Mouse (Mus musculus) brain, embryonic 18.5 days (tissue): ENCODE measurements around the gene Phgdh.
"Not testable (repeated sequence)": the region's sequence is repeated elsewhere in the genome, so short reads cannot be mapped to it uniquely, and the experiment has no call there.

Source experiments
- DNase-seq: peaks from one replicate; pipeline ENCODE4 v3.0.0-alpha.2; 2012; ENCODE audit warnings: low read depth, low spot score

Gene Phgdh

DNA sequence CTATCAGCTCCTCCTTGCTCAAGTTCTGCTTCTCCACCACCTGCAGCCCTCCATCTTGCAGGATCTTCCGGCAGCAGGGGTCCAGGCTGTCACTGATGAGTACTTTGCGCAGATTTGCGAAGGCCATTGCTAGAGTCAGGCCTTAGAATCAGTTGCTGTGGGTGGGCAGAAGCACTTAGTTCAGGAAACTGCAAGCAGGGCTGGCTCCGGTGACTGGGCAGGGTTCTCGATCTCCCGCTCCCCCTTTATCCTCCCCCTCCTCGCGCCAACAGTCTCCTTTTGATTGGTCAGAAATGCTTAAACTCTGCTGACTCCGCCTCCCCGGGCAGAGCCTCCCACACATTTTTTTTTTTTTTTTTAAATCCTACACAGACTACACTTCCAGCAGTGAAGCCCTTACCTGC lies at the start of gene Phgdh:
Gene Phgdh (minus strand): TSS at position 285 of the 404 bp plus-strand sequence.
- not testable (repeated sequence) for DNase-seq

DNA sequence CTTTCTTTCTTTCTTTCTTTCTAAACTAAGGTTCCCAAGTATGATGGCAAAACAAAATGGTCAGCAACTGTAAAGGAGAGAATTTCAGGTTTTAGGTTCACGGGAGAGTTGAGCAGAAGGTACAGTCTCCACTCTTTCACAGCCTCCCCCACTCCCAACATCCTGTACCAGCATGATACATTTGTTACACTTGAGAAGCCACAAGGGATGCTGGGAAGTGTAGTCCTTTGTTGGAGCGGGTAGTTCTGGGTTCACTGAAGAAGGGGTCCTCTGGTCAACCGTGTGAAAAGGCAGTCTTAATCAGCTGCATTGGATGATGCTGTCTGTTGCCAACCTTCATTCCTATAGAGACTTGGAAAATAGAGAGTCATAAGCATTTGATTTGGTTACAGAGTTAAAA lies 49.5 kb upstream of the Phgdh start:
- DNase-seq, result no peak

DNA sequence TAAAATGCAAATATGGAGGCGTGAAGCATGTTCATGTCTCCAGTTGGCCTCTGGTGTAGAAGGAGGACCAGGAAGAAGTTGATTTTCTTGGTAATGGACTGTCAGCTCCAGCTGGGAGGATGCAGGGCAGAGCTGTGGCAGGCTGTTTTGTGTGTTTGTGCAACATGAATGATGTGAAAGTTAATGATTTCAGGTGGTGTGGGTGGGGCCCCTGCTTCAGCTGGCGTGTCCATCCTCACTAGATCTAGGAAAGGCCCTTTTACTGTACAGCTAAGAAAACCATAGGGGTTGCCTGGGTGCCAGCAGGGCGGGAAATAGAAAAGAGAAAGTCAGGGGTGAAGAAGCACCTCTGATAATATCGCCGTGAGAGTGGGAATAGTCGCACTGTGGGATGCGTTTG lies 48.0 kb upstream of the Phgdh start:
- no peak for DNase-seq

DNA sequence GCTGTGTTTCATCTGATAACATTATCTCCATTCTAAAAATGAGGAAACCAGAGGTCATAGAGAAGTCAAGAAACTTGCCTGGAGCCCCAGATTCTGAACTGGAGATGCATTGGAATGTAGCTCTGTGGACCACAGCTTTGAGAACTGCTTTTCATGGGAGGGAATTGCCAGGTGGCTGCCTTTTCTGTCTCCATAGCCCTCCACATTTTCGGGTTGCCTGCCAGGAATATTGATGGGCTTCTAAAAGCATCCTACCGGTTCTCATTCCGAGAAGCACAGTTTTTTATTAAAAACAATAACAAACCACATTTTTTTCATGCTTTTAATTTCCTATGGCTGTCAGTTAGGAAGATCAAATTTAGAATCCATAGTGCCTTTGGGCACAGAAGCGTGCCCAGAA lies 47.3 kb upstream of the Phgdh start:
- no peak for DNase-seq

DNA sequence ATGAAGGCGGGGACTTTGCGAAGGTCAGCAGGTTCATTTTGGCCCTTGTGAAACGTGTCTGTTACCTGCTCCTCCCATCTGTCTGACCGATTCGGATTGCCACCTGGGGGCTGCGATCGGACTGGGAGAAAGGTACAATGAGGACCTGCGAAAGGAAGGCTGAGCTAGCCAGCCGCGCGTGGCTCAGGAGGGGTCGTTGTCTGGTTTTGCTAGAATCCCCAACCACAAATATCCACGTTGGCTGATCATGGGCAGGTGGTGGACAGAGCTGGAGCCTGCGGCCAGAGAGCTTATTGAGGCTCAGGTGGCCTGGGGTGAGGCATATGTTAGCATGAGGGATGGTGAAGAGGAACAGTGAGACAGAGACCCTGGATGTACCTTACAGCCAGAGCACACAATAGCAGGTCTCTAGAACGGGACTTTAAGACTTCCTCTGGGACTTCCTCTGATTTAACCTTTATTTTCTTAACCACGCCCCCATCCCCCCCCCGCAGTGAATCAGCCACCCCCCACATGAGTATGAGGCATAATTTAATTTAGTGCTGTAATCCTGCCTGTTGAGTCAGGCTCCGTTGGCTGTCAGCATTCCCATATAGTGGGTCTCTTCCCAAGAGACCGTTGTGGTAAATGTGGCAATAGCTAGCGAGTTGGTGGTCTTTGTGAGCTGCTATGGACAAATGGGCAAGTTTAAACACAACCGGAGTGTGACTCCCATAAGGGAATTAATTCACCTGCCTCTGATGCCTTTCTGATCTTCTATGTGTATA lies 43.4 kb upstream of the Phgdh start:
- DNase-seq, result no peak

DNA sequence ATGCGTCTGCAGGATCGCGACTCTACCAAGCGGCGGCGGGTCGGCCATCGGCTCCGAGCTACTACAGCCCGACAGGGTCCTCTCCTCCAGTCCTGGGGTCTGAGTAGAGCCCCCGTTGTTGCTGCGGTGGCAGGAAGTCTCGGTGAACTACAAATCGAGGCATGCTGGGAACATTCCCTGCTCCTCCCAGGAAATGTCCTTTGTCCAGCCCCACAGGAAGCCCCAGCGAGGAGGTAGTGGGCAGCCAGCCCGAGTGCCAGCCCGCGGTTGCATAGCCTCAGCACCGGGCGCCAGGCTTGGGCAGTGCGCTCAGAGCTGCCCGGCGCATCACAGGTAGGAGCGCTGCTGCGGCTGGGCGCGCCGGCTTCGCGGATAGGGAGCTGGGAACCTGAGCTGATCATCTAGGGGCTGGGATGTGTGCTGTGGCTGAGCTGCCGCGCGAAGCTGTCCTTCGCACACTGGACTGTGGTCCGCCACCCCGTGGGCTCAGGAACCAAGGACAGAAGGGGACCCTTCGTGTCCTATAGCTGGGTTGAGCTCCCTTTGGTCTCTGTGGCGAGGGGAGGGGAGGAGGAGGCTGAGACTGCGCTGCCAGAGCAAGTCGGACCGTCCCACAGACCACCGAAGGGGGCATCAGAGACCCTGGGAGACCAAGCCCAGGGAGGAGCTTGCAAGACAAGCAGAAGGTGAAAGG lies 42.6 kb upstream of the Phgdh start, which contains the start of gene Zfp697:
Gene Zfp697 (plus strand): TSS at position 216 of the 694 bp plus-strand sequence.
- peak; percentile 67 for DNase-seq

DNA sequence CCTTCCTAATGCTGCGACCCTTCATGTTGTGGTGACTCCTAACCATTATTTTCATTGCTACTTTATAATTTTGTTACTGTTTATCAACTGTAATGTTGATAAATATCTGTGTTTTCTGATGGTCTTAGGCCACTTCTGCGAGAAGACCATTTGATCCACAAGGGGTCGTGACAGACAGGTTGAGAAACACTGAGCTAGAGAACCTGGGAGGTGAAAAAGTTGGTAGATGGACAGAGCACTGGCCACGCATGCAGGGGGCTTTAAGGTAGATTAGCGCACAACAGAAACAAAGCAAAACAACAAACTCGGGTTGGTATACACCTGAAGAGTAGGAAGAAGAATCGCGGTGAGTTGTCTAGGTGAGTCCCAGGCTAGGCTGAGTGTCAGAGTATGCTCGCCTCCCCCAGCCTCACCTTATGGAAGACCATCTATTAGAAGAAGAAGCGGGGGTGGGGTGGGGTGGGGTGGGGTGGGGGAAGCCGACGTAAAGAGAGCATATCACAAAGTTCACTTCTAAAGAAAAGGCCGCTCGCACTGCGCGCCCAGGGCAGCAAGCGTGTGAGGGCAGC lies 42.0 kb upstream of the Phgdh start:
- no peak for DNase-seq

DNA sequence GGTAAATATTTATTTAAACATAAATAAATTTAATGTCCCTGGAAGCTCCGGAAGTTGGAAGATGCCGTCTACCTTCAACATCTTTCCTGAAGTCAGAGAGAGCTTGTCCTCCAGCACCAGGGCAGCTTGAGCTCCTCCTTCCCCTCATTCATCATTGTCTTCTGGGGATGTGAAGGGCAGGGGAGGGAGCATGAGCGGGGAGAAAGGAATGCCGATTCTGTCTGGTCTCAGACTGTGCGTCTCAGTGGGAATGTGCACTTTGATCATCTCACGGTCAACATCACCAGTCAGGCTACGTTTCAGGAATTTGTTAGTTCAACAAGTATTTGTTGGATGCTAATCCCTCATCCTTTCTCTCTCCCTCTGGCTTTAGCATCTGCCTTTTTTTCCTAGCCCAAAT lies 39.4 kb upstream of the Phgdh start:
- DNase-seq, result no peak

DNA sequence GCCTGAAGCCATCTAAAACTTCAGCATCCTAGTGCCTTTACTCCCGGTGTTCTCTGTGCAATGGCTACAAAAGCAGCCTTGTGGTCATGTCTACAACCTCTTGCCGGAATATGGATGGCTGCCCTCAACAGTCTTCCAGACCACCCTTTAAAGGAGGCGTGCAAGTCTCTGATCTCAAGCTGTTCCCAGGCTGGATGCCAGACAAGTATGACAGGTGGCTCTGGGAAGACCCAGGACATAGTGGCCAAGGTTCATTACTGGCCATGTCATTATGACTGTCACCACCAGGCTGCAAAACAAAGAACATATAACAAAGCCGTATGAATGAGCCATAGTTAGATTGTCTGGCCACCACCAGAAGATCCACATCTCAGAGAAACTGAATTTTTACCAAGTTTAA lies 38.5 kb upstream of the Phgdh start:
- DNase-seq, result no peak

DNA sequence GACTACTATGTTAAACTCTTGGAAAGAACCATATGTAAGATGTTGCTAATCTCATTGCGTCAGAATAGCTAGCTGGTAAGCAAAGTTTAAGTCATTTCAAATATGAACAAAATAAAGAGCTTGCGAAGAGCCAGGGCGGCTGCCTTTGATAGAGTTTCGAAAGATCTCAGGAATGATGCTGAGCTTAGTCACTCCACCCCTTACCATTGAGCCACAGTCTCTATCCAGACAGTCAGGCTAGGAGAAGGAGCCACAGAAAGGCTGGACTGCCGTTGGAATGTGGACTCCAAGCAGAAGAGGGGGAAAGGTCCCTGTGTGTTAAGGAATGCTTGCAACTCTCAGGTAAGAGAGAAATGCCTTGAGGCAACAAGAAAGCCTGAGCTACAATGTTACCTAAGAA lies 35.2 kb upstream of the Phgdh start:
- no peak for DNase-seq

DNA sequence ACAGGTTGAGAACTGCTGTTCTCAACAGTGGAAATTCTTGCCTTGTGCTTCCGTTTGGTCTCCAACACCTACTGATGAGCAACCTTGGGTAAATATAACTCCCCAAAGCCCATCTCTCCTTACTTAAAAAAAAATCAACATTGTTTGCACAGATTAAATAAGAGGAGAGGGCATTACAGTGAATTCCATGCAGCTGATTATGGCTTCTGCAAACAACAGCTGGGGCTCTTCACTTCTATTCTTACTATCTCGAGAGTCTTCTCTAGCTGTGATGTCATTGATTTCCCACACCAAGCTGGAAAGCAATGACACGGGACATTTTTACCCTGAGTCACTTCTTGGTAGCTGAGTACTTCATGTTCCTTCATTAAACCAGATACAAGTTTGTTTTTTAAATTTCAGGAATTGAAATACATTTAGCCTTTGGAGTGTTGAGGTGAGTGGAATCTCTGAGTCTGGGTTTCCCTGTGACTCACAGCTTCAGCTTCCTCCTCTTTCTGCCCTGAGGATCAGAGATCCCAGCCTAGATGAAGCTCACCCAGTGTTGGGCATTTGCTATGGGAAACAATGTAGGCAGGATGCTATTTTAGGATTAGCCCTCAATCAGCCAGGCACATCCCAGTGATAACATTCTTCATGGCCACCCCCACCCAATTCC lies 34.4 kb upstream of the Phgdh start:
- no peak for DNase-seq

DNA sequence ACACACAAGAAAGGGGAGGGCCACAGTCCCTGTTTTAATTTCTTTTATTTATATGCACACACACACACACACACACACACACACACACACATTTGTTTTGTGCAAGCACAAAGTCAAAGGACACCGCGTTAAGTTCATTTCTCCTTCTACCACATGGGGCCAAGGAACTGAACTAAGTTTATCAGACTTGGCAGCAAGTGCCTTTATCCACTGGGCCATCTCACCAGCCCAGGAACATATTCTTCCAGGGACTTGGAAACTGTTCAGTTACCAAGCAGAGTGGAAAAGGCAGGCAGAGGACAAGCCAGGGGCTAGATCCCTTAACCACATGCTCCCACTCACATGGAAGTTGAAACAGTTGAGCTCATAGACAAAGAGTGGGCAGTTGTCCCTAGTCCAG lies 29.0 kb upstream of the Phgdh start:
- DNase-seq, result no peak

DNA sequence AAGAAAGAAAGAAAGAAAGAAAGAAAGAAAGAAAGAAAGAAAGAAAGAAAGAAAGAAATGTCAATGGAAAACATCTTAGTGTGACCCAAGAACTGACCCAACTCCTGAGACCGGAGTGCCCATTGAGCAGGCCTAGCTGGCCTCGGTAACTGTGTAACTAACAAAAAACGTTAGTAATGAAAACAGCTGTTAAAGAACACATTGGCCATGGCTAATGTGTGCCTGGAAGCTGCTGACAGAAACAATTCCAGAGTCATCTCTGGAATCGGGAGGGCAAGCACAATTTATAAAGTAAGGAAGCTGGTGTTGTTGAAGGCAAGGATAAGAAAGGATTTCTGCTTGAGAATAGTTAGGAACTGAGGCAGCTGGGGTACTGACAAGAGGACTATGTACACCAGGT lies 28.5 kb upstream of the Phgdh start:
- no peak for DNase-seq

DNA sequence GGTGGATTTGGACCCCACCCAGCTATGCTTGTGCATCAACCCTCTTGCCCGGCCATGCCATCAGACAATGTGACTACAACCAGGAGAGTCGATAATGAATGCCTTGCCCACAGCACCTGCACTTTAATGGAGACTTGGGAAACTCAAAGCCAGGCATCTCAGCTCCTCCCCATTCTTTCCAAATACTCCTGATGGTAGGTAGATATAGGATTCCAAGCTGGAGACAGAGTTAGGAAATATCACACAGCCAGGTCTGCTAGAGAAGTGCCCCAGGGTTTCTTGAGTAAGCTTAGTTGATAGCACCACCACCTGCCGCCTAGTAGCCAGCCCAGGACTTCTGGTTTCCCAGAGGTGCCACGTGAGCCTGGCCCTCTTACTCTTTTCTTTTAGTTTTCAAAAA lies 27.0 kb upstream of the Phgdh start:
- no peak for DNase-seq

DNA sequence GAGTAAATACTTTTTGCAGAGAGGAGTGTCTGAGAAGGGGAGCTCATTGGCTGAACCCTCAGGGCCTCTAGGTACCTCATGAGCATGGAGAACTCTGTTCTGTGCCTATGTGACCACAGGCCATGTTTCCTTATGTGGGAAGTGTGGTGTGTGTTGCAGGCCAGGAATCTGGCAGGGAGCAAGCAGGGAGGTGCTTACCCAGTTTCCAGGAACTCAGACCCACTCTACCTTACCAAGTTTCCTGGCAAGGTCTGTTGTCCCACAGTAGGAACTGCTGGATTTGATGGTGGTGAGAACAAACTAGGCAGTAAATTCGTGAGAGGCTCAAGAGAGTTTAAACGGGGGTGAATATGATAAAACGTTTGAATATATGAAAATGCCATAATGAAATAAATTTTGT lies 26.3 kb upstream of the Phgdh start:
- DNase-seq, result no peak

DNA sequence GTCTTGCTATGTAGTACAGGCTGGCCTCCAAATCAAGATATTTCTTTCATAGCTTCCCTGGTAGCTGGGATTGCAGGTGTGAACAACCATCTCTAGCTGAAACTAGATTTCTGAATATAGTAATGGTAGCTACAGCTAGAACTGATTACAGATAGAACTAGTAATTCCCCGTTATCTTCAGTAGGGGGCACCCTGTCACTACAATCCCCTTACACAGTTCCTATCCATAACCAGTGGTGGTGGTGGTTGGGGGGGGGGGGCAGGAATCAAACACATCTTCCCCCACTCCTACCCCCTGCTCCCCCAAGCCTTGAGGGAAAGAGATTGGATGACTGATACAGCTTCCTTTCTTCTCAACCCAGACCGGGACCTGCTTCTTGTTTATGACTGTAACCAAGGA lies 23.0 kb upstream of the Phgdh start:
- DNase-seq, result no peak

DNA sequence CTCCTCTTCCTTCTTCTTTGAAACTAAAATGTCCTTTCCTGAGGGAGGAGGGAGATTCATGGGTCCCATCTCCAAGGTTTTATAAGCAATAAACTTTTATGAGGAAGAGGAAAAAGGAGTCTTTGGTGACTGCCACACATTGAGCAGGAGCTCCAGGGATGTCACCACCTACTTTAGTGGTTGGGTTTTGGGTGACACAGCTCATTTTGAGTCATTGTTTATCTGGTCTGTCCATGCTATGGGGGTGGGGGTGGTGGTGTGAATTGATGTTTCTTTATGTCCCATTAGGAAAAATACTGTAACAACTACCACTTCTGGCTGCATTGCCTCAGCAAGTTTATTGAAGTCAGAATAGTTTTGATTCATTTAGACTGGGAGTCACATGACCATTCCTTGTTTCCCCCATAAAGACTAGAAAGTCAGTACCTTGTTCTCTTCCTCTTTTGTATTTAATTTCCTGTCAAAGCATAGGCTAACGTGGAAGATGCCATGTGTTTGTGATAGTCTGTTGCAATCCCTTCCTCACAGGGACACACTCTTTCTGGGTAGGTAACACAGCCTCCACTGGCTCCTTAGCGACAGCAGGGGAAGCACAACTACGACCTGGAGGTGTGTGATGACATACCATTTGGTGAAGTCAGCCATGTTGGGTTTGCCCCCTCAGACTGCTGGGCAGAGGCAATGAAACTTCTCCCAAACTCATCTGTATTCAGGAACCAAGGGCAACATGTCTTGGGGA lies 17.0 kb upstream of the Phgdh start:
- no peak for DNase-seq

DNA sequence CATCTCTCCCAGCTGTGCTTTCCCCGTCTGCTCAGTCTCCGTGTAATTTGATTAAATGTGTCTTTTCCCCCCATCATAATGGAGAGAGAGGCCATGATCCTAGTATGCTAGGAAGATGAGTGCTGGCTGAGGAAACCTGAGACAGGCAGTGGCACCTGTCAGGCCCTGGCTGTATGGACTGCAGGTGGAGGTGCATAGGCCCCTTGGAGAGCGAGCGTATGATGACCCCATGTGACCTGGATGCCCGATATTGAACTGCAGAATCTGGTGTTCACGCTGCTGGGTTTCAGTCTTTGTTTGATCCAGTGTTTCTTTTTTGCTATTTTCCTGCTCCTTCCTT lies 16.2 kb upstream of the Phgdh start:
- DNase-seq, result no peak

DNA sequence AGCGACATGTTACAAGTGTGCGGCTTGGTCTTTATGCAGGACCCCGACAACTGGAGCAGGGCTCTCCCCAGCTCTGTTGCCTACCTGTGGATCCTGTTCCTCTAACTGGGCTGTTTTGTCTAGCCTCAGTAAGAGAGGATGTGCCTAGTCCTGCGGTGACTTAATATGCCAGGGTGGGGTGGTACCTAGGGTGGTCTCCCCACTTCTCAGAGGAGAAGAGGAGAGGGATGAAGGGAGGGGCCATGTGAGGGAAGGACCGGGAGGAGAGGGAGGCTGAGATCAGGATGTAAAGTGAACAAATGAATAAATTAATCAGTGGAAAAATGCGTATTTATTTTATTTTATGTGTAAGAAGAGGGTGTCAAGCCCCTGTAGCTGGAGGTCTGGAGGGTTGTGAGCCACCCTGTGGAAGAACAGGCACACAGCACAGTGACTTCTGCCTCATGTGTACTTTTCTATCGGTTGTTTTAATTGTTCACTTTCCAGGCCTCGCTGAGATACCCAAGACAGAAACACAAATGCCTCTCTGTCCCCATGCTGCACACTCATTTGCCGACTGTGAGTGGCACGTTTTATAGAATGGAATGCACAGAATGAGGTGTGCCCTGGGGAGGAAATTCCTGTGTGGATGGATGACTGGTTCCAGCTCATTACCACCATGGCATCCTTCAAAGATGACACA lies 15.7 kb upstream of the Phgdh start:
- no peak for DNase-seq

DNA sequence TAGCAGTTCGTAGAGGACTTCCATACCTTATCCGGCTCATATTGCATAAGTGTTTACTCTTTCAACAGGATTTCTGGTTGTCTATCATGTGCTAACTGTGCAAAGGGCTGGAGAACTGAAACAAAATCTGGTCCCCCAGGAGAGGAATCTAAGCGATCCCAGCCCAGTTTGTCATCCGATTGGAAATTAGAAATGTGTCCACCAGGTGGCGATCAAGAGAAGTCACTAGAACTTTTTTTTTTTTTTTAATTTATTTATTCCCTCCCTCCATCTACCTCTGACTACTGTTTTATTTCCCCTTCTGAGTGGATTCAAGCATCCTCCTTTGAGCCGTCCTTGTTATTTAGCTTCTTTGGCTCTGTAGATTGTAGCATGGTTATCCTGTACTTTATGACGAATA lies 14.1 kb upstream of the Phgdh start:
- DNase-seq, result no peak

DNA sequence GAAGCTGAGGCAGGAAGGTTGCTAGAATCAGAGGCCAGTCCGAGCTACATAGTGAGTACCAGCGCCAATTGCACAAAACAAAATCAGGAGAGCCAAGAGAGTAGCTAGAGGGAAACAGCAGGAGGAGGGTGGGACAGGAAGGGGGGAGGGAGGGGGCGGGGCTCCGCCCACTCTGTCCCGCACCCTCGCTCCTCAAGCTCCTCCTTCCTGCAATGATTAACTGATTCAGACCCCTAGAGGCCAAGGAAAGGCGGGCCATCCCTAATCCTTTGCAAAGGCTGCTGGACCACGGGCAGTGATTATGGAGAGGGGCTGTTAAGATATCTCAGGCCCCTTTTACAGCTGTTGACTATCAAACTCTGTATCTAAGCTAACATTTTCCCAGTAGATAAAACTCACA lies 8.9 kb upstream of the Phgdh start:
- no peak for DNase-seq
